Mouse (Mus musculus) lung, postnatal 25 days (tissue): Measurements from ENCODE around the gene Pth1r.
A peak's percentile ranks its signal among the peaks of the same experiment; 100 is the strongest.

Experiments used
- DNase-seq: peaks from one replicate; pipeline ENCODE4 v3.0.0; 2022; ENCODE audit warnings: low spot score

Pth1r gene

GRCm38 (mm10) chr9:110682255-110682654, 64.7 kb downstream of the Pth1r start:
- DNase-seq: no peak

GRCm38 (mm10) chr9:110681817-110682216, 65.1 kb downstream of the Pth1r start:
- no peak for DNase-seq

GRCm38 (mm10) chr9:110680736-110681507, 66.0 kb downstream of the Pth1r start:
- no peak for DNase-seq

GRCm38 (mm10) chr9:110678886-110679285, 68.1 kb downstream of the Pth1r start:
- no peak for DNase-seq

DNA sequence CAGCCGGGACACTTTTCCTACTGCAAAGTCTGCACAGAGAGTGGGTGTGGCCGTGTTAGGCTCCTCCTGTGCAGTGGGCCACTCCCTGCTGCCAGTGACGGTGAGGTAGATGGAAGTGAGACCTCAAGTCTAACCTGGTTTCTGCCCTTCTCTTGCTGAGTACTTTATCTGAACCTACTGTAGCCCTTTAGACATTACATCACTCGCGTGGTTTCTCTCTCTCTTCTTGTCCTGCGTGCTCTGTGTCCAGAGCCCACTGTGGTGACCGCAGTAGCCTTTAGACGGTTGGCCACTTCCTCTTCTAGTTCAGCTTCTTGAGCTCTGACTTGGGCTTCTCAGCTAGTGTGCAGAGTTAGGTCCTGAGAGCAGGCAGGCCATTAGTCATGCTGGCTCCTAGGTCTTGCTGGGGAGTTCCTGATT, 70.4 kb downstream of the Pth1r start:
- peak; percentile 67 for DNase-seq

GRCm38 (mm10) chr9:110673107-110673752, 73.7 kb downstream of the Pth1r start:
- no peak for DNase-seq

- no peak for DNase-seq
Measured at GRCm38 (mm10) chr9:110672462-110673106, 74.4 kb downstream of the Pth1r start.
